Mouse (Mus musculus) limb, embryonic 11.5 days (tissue): ENCODE results near the gene Sds. TPM values are rescaled to one million over a fixed set of nuclear protein-coding genes. Genes with fewer than 3 reads are reported as not detected.

Source experiments
- polyA plus RNA-seq: library from polyadenylated mRNA; unstranded; fragments of >200 nt; fragmentation: Nextera tagmentation; extraction: Ambion mirVana; gene quantifications from 2 replicates; pipeline ENCODE4 v1.2.1, GENCODE M21; 2014

Gene Sds
- polyA plus RNA-seq, 1 experiment from 2014 or later = not detected

Other genes with a start within 250 kb of the Sds start
- gene Lhx5, start 44.8 kb upstream of the Sds start, polyA plus RNA-seq = not detected in 2 replicates
- 4.0 and 4.2 TPM in 2 replicates for gene Sdsl, start 3.7 kb upstream of the Sds start, polyA plus RNA-seq
- 29.2 and 29.8 TPM in 2 replicates for gene Plbd2, start 27.1 kb downstream of the Sds start, polyA plus RNA-seq
- 1.6 and 2.7 TPM in 2 replicates for gene Slc8b1, start 34.6 kb downstream of the Sds start, polyA plus RNA-seq
- 13.9 and 15.2 TPM in 2 replicates for gene Tpcn1, start 112.1 kb downstream of the Sds start, polyA plus RNA-seq
- gene Iqcd, start 112.5 kb downstream of the Sds start, polyA plus RNA-seq = 0.27 and 0.40 TPM in 2 replicates
- gene Rita1, start 136.1 kb downstream of the Sds start, polyA plus RNA-seq = 11.6 and 13.5 TPM in 2 replicates
- 33.1 and 33.5 TPM in 2 replicates for gene Ddx54, start 136.2 kb downstream of the Sds start, polyA plus RNA-seq
- not detected in 2 replicates for gene Cfap73, start 157.7 kb downstream of the Sds start, polyA plus RNA-seq
- gene Rasal1, start 172.3 kb downstream of the Sds start, polyA plus RNA-seq = 0.16 and 0.48 TPM in 2 replicates
- gene Dtx1, start 235.4 kb downstream of the Sds start, polyA plus RNA-seq = 3.0 and 3.5 TPM in 2 replicates